Mouse (Mus musculus): ENCODE data around the gene Ccnf.

GRCm38 (mm10) chr17:24212441-24213018 lies 38.8 kb downstream of the Ccnf start:
- no peak for TF ChIP-seq CTCF (IDR thresholded peaks at IDR 0.05; ENCODE audit: insufficient read depth, low read depth, low read length)
- TF ChIP-seq POLR2A (IDR thresholded peaks at IDR 0.05; ENCODE audit: insufficient read depth, low read depth, low read length) = no peak
